Mouse (Mus musculus): ENCODE data around the gene Nf1.

Nf1 gene

GRCm38 (mm10) chr11:79591591-79591975 lies 252.1 kb downstream of the Nf1 start:
- peak in 1 of 2 experiments; percentile 8 for DNase-seq

DNA sequence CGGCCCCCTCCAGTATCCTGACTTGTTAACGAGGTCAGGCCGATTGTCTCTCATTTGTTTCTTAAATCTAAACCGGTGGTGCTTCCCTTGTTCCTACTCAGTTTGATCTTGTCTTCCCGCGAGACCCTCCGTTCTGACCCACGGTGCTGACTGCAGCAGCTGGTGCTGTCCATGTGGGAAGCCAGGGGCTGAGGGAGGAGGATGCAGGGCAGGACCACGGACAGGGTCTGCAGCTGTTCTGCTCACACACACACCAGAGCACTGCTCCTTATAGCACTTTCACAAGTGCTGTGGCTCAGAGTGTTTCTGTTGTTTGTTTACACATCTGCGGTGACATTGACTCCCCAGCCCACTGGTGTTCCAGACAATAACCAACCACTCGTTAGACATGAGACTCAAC lies 254.0 kb downstream of the Nf1 start:
- DNase-seq, result no peak

DNA sequence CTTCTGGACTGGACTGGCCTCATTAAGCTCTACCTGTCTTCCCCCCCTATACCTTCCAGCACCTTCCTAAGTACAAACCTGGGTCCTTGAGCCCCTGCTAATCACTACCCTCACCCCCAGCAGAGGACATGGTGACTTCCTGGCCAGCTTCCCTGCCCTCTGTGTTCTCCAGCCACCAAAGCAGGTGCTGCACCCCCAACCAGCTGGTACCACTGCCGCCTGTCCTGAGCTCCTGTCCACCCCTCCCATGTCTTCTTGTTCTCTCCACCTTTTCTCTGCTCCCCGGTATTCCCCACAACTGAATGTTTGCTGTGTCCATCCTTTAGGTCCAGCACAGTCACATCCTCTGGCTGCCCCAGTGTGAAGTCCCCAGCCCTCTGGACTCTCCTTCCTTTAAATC lies 271.0 kb downstream of the Nf1 start:
- DNase-seq, result no peak

DNA sequence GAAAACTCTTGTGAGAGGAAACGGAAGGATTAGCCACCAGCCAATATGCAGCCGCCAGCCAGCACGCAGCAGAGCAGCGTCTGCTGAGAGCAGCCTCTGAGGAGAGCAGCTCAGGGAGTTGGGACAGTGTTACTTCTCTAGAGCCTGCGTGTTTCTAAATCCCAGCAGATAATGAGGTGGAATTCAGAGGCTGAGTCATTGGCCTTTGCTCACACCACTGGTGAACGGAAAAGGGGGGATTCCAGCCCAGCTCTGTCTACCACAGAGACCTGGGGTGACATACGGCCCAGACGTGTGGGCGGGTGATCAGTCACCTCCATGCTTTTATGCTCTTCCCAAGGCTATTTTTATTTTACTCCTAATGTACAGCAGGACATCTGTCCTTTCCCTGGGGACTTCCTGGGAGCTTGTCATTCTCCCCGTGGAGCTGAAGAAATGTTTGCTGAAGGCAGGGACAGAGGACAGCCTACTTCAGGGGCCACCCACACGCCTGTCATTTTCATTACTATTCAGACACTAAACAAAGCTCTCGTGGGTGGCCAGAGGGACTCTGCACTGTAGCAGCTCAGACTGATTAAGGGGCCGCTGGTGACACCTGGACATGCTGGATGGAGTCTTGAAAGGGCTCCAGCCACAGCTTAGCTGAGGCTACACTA lies 271.6 kb downstream of the Nf1 start:
- DNase-seq, result no peak

GRCm38 (mm10) chr11:79612046-79612600 lies 272.6 kb downstream of the Nf1 start:
- no peak for DNase-seq

DNA sequence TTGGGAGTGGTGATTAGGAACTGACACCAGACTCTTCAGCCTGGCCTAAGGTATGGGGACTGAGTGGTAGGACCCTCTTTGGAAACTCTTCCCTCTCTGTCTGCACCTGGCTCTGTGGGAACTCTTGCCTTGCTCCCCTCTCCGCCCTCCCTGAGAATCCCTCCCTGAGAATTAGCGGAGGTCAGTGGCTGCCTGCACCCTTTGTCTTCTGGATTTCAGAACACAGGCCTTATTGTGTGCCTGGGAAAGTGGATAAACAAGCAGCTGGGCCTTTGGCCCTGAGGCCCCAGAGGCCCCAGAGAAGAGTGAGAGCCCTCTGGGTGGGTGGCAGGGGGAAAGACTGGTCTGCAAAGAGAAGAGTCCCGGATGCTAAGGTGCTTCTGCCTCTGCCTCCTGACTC lies 273.6 kb downstream of the Nf1 start:
- no peak for DNase-seq

DNA sequence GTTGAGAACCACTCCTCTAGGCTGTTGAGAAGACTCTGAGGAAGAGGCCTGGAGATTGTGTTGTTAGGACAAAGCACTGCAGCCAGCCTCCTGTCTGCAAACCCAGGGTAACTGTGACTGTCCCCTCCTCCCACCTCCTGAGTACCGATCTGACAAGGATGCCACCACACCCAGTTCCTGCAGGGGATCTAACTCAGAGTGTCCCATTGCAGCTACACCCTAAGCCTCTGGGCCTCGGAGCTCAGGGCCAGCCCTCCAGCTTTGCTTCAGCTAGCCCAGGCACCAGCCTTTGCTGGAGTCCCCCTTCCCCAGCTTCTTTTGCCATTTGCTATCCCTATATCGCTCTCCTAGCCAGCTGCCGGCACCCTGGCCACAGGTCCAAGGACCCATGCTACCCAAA lies 274.2 kb downstream of the Nf1 start:
- DNase-seq, result no peak

DNA sequence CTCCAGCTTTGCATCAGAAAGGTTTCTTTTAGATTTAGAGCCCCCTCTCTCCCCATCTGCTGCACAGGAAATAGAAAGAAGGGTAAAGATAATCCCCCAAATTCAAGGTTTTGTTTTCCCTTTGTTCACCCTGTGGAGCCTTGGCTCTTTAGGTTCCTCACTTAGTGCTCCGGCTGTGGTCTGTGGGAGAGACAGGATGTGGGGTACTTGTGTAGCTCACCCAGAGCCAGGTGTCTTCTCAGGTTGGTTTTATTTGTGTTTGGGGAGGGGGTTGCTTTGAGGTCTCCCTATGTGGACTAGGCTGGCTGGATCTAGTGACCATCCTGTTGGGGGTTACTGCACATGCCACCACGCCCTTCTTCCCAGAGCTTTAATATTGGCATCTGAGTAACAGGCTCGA lies 275.4 kb downstream of the Nf1 start:
- no peak for DNase-seq

DNA sequence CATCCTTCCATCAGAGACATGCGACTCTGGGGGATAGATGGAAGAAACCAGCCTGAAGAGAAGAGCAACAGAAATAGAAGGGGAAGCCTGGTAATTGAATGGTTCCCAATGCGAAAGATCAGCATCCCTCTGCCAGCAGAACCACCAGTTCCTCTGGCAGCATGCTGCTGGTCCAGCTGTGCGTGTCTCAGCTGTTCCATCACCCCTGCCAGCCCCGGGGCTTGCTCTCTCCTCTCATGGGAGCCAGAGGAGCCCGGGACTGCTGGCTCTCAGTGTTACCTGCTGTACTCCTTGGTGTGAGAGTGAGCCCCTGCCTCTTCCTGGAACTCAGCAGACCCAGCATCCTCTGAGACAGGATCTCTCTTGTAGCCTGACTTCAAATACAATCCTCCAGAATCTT lies 276.4 kb downstream of the Nf1 start:
- no peak for DNase-seq

DNA sequence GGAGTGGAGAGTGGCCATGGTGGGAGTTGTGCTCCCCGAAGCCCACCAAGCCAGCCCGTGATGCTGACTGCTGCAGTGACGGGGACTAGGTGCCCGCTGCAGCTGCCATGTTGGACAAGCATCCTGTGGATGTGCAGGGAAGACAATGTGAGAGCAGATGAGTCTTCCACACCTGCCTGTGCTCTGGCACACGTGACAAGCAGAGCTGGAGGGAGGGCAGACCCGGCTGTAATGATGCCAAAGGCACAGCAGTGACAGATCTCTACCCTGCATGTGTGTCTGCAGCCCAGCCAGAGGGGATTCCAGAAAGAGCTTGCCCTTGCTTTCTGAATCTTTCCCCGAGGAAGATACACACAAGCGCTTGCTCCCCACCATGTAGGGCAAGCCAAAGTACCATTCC lies 278.5 kb downstream of the Nf1 start:
- DNase-seq, result no peak

DNA sequence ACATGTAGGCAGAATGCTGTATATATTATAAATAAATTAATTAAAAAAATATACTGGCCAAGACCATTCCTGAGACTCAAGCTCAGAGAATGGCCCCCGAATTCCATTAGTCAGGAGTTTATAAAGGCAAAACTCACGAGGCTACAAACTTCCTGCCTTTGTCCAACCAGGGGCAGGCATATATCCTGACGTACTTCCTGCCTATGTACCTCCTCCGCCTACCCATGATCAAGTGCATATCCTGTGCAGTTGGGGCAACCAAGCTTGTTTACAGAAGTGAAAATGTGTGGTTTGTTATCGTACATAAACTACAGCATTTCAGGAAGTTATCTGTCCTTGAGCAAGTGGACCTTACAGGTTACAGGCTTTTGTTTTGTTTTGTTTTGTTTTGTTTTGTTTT lies 283.5 kb downstream of the Nf1 start:
- no peak for DNase-seq

- DNase-seq, result peak; percentile 72 to 76
These were observed 285.4 kb downstream of the Nf1 start for GRCm38 (mm10) chr11:79624801-79625302.

- DNase-seq, result no peak
These were observed 289.2 kb downstream of the Nf1 start for GRCm38 (mm10) chr11:79628716-79629115.

- peak; percentile 30 to 59 for DNase-seq
These were observed 290.4 kb downstream of the Nf1 start for GRCm38 (mm10) chr11:79629752-79630374.

DNA sequence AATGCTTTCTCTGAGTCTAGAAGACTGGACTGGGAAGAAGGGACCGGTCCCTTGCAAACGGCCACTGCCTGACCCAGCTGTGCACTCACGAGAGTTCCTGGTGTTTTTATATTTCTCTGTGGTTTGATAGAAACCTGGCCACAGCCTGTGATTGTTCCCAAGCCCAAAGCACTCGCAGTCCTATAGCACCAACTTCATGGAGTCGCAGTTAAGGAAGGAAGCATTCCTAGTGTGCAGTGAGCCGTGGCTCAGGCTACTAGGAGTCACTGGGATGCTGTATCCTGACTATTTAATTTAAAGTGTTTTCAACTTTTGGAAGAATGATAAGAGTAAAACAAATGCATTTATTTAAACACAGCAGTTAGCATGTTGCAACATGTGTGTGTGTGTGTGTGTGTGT lies 291.0 kb downstream of the Nf1 start:
- no peak for DNase-seq

All from kidney, postnatal 25 days (tissue).